Mouse (Mus musculus): ENCODE measurements around the gene Dtl. TPM values are rescaled to one million over a fixed set of nuclear protein-coding genes. Genes with fewer than 3 reads are reported as not detected.

Dtl gene
- polyA plus RNA-seq (2015; fragmentation: Nextera tagmentation; extraction: Ambion mirVana) = 9.1 and 10.4 TPM in 2 replicates

GRCm38 (mm10) chr1:191575458-191576247, at the start of gene Dtl, which contains the start of gene Ints7:
Gene Dtl, minus strand, starts transcription at chr1:191575544.
Gene Ints7, plus strand, starts transcription at chr1:191575636.

Other genes starting within 250 kb of the Dtl start
- gene Tmem206, start 249.6 kb downstream of the Dtl start, polyA plus RNA-seq (2015; fragmentation: Nextera tagmentation; extraction: Ambion mirVana) = 5.1 and 5.7 TPM in 2 replicates
- gene Ppp2r5a, start 172.3 kb downstream of the Dtl start, polyA plus RNA-seq (2015; fragmentation: Nextera tagmentation; extraction: Ambion mirVana) = 21.6 and 24.1 TPM in 2 replicates
- gene Ints7, start 92 bp upstream of the Dtl start, polyA plus RNA-seq (2015; fragmentation: Nextera tagmentation; extraction: Ambion mirVana) = 16.1 and 16.3 TPM in 2 replicates
- 35.5 and 38.6 TPM in 2 replicates for gene Lpgat1, start 142.3 kb upstream of the Dtl start, polyA plus RNA-seq (2015; fragmentation: Nextera tagmentation; extraction: Ambion mirVana)
- 7.0 and 9.0 TPM in 2 replicates for gene Nek2, start 245.9 kb upstream of the Dtl start, polyA plus RNA-seq (2015; fragmentation: Nextera tagmentation; extraction: Ambion mirVana)

Measured in urinary bladder, postnatal 0 days (tissue).